Mouse (Mus musculus): Measurements from ENCODE around the gene Gm6899.

DNA sequence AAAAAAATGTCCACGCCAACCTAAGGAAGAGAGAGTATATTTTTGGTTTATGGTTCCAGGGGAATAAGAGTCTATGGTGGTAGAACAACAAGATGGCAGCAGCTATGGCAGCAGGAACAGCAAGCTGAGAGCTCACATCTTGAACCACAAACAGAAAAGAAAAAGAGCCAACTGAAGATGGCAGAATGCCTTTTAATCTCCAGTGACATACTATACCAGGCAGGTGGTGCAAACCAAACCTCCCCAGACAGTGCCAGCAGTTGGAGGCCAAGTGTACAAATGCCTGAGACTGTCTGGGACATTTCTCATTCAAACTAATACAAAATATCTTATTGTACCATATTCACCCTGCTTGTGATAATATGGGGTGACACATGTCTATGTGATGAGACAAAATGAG is 3.1 kb downstream of the Gm6899 start:
- no peak for TF ChIP-seq MAFK (IDR thresholded peaks at IDR 0.05; ENCODE audit: insufficient read depth, low read depth, low read length)
- no peak for TF ChIP-seq ZC3H11A (IDR thresholded peaks at IDR 0.05; ENCODE audit: borderline replicate concordance, low read depth, low read length)
- TF ChIP-seq HCFC1 (IDR thresholded peaks at IDR 0.05; ENCODE audit: borderline replicate concordance, insufficient read depth, low read length), result no peak

Measured in ES-E14 (cell line).